Mouse (Mus musculus) adrenal gland, postnatal 4 days (tissue): Measurements from ENCODE around the gene Phactr3. TPM values are rescaled to one million over a fixed set of nuclear protein-coding genes. Genes with fewer than 3 reads are reported as not detected.
"Not testable (repeated sequence)": the region's sequence is repeated elsewhere in the genome, so short reads cannot be mapped to it uniquely, and the experiment has no call there.

ENCODE experiments used
- DNase-seq, 2 experiments: peaks; one replicate each; pipeline ENCODE4 v3.0.0; 2021 to 2022; ENCODE audit warnings: low spot score in 2 of 2, mixed read lengths in 2 of 2
- total RNA-seq, 2 experiments: library from RNA; stranded (reverse); gene quantifications; 2 replicates each; pipeline ENCODE4 v1.2.3; 2021

Phactr3 gene
- total RNA-seq, 2 experiments from 2014 or later, result 7.3 to 8.2 TPM

DNA sequence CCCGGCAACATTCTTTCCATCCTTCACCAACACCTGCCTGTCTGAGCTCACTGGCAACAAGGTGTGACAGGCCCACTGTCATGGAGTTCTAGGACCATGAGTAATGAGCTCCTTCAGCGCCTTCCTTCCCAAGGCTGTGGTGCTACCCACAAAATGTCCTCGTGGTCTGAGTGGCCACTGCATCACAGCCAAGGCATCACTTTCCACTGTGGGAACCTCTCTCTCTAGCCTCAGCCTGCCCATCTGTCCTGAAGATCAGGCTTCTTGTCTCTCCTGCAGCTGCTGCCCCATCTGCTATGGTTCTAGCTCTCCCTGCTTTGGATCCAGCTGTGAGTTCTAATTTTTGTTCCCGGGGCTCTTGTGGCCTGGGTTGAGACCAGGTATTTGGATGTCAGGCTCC, 206.0 kb downstream of the Phactr3 start:
- no peak for DNase-seq

DNA sequence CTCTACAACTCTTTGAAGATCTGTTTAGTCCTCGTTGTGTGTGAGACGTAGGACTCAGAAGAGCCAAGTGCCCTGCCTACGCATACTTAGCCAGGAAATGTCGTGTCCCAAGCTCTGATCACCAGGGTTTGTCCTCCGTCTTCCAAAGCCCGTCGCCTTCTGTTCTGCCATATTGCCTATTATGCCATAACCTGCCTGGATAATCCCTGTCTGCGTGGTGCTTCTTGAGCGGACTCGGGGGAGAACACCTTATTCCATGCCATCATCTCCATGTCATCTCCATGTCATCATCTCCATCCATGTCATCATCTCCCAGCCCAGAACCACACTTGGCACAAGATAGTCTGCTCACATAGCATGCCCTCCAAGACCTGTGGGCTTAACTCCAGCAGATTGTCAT, 207.3 kb downstream of the Phactr3 start:
- no peak for DNase-seq

DNA sequence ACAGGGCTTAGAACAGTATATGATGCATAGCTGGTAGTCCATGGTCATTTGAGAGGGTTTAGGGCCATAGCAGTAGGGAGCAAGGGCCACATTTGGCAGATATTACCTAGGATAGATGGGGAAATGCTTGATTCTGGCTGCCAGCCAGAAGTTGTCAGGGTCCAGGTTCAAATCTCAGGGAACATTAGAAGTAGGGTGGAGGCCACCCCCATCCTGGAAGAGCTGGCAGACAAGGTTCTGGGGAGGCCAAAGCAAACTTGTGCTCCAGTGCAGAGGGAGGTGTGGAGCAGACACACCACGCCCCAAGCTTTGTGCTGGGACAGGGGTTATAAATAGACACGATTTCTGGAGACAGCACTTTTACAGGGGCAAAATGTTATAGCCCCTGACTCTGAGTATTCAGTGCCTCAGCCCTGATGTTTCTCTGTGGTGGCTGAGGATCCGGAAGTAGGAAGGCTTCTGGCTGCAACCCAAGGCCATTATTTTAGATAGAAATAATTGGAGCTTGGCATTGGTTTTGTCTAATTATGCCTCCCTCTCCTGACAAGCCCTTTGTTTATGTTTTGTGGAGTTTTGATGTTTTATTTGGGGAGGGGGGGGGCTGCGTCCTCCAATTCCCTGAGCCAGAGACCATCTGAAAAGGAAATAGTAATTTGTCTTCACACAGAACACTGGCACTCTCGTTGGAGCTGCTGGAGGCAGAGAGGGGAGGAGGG, 208.1 kb downstream of the Phactr3 start:
- no peak for DNase-seq

DNA sequence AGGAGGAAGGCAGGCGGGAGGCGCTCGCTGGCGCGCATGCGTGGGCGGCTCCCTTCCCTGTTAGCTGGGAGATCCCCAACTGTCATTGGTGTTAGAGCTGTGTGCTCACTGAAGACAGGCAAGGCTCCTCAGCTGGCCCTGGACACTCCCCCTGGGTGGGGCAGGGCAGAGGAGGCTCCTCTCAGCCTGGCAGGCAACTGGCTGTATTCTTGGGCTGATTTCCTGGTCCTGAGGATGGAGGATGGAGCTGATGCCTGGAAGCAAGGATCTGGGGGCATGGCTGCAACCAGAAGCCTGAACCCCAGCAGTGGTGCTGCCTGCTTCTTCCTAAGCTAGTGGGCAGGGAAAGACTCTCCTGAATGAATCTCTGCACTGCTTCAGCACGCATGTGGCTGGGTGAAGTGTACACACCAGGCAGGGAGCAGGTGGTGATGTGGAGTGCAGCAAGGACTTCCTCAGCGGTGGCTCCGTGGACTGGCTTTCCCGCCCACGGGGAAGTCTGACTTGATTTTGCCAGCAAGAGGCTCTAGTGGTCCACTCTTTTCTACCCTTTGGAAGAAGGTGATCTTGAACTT, 208.8 kb downstream of the Phactr3 start:
- no peak for DNase-seq

DNA sequence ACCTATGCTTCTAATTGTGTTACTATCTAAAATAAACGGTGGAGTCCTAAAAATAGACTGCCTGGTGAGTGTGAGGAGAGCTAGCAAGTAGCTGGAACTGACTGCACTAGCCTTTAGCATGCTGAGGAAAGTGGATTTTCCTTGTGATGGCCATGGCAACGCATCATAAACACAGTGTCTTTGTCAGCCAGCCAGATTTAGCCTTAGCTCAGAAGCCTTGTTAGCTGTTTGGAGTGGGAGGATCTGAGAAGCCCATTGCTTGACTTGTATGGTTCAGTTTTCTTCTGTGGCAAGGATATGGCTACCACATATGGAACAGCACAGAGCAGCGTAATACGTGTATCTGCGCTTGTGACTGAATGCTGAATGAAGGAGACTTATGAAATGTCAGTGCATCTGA, 210.8 kb downstream of the Phactr3 start:
- DNase-seq, result no peak

DNA sequence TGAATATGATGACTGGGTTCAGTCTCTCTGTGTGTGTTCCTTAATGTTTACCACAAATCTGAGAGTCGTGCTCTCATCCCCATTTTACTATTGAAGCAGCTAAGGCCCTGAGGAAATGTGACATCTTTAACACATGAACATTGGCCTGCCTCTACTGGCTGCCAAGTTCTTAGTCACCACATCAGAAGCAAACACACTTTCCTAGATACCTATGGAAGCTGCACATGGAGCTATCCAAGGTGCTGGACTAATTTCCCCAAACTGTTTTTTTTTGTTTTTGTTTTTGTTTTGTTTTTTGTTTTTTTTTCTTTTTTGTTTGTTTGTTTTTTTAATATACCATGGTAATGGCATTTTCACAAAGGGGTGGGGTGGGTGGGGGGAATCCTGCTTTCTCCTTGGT, 211.2 kb downstream of the Phactr3 start:
- no peak for DNase-seq

DNA sequence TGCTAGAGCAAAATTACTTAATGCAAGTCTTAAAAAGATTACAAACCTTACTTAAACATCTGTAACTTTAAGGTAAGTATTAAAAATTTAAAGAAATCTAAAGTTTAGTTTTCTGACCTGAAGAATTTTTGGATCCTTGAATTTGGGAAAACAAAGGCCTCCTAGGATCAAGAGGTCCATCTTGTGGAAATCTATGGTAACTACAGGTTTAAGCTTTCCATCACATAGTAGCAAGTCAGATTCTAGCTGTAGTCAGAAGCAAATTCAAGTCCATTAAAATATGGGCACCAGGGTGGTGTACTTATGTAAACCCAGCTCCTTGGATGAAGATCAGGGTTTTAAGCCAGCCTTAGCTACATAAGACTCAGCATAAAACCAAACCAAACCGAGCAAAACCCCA, 219.1 kb downstream of the Phactr3 start:
- DNase-seq, result no peak

DNA sequence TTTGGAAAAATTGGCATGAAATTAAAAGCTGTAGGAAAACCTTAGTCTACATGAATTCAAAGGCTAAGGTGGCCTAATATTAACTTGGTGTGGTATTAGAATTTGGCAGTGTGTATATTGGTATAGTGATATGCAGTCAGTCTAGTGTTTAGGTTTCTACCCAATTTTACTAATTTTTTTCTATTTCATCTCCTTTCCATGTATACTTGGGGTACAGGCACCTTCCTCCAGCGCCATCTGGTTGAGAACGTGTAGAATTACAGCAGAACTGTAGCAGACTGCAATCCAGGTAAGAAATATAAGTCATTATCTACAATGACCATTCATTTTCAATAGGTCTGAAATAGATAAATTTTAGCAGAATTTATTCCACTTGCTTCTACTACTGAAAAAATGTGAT, 220.3 kb downstream of the Phactr3 start:
- no peak for DNase-seq

DNA sequence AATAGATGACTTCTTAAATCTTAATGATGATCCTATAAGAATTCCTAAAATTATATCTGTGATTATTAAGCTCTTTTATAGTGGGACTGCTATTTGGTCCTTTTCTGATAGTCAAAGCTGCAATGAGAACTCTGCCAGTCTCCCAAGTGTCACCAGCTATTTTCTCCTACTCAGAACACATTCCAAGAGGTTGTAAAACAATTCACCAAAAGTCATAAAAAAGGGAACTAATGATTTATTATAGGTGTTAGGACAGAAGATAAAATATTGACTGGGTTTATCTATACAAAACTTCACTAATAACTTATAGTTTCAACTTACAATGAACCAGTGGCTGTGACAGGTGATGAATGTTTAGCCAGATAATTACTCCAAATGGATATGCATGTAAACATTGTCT, 223.3 kb downstream of the Phactr3 start:
- not testable (repeated sequence) for DNase-seq

DNA sequence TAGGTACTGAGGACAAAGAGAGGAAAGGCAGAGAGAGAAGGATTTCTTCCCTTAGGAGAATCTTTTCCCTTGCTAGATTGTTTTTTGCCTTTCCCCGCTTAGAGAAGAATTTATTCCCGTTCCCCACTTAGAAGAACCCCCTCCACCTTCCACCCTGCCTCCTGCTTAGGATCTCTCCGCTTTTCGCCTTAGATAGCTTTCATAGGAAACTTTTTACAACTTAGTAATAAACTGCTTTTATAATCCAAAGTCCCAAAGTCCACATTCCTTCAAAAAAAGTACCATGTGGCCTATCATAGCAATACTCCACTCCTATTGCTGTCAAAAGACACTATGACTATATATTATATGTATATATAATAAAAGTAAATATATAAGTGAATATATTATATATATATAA, 223.8 kb downstream of the Phactr3 start:
- DNase-seq, result no peak

Other genes with a start within 250 kb of the Phactr3 start
- 1 to 10 TPM; 5.2 to 5.3 TPM for gene Gm14327, start 221.9 kb upstream of the Phactr3 start, total RNA-seq
- 1 to 10 TPM in 1 of 2 experiments, under 1 TPM in 1; 0.95 to 1.4 TPM for gene Zfp972, start 193.4 kb upstream of the Phactr3 start, total RNA-seq
- 10 to 100 TPM; 26.7 to 31.6 TPM for gene Gm14326, start 161.7 kb upstream of the Phactr3 start, total RNA-seq
- gene Zfp971, start 95.7 kb upstream of the Phactr3 start, total RNA-seq, result 10 to 100 TPM; 25.2 to 26.4 TPM
- gene Zfp931, start 40.5 kb upstream of the Phactr3 start, total RNA-seq, result 10 to 100 TPM; 14.9 to 16.5 TPM